Mouse (Mus musculus) heart, postnatal 0 days (tissue): Measurements from ENCODE around the gene Atf1.

Experiments
- CTCF ChIP-seq: IDR thresholded peaks from 2 replicates; pipeline ENCODE4 v1.5.1; 2016; ENCODE audit warnings: antibody characterized with exemption, control low read depth, low read depth
- EP300 ChIP-seq: IDR thresholded peaks from 2 replicates; pipeline ENCODE4 v1.6.1; 2016; ENCODE audit warnings: antibody characterized with exemption, low read depth

- TF ChIP-seq CTCF = no peak
- no peak for TF ChIP-seq EP300
Measured at GRCm38 (mm10) chr15:100277586-100277985, 50.0 kb downstream of the Atf1 start.
